Mouse (Mus musculus): ENCODE measurements at regions not wholly inside any gene's neighbourhood (a gene's known extent, or its start where the extent isn't known, plus 50 kb on each side); places are given as distances from the start of the nearest gene placed in this dataset.

GRCm38 (mm10) chr2:131748791-131749190 is 110.8 kb downstream of the Erv3 start:
- no peaks in the 10 kb centered on the region for H3K4me1 ChIP-seq (replicated peaks; ENCODE audit: control insufficient read depth, insufficient read depth, low read length)
- DNase-seq (ENCODE audit: low spot score) (no peak), ATAC-seq (replicated peaks; ENCODE audit: low FRiP score, low TSS enrichment, low read depth) (no peak)
- H3K27ac ChIP-seq (ENCODE audit: low read depth): no peak overlapping the region
- no peaks in the 10 kb centered on the region for H3K9me3 ChIP-seq (ENCODE audit: control insufficient read depth, low read length)
- WGBS: 39% methylated on average over 10 of the region's 10 CpGs
- no peaks in the 10 kb centered on the region for H3K27me3 ChIP-seq (replicated peaks; ENCODE audit: control insufficient read depth, insufficient read depth, low read length)
- H3K36me3 ChIP-seq (ENCODE audit: control insufficient read depth, insufficient read depth, low read length): no peaks in the 10 kb centered on the region
- H3K9ac ChIP-seq (ENCODE audit: low read length): no peak overlapping the region
- H3K4me2 ChIP-seq (ENCODE audit: low read length): no peak overlapping the region
- no peak overlapping the region for H3K4me3 ChIP-seq (ENCODE audit: low read depth, low read length)

GRCm38 (mm10) chr2:131747707-131748106 is 111.8 kb downstream of the Erv3 start:
- ATAC-seq (replicated peaks; ENCODE audit: low FRiP score, low TSS enrichment, low read depth): no peak
- H3K36me3 ChIP-seq (ENCODE audit: control insufficient read depth, insufficient read depth, low read length): no peaks in the 10 kb centered on the region
- no peak overlapping the region for H3K27ac ChIP-seq (ENCODE audit: low read depth)
- no peaks in the 10 kb centered on the region for H3K27me3 ChIP-seq (replicated peaks; ENCODE audit: control insufficient read depth, insufficient read depth, low read length)
- H3K9ac ChIP-seq (ENCODE audit: low read length): no peak overlapping the region
- DNase-seq (ENCODE audit: low spot score): no peak
- WGBS: 85% methylated on average over 4 of the region's 4 CpGs
- no peaks in the 10 kb centered on the region for H3K9me3 ChIP-seq (ENCODE audit: control insufficient read depth, low read length)
- no peak overlapping the region for H3K4me3 ChIP-seq (ENCODE audit: low read depth, low read length)
- H3K4me2 ChIP-seq (ENCODE audit: low read length): no peak overlapping the region
- no peaks in the 10 kb centered on the region for H3K4me1 ChIP-seq (replicated peaks; ENCODE audit: control insufficient read depth, insufficient read depth, low read length)

- no peak overlapping the region for H3K9ac ChIP-seq (ENCODE audit: low read length)
- 86% methylated on average over 5 of the region's 5 CpGs for WGBS
- no peak overlapping the region for H3K4me2 ChIP-seq (ENCODE audit: low read length)
- ATAC-seq (replicated peaks; ENCODE audit: low FRiP score, low TSS enrichment, low read depth) (no peak), DNase-seq (ENCODE audit: low spot score) (no peak)
- no peaks in the 10 kb centered on the region for H3K36me3 ChIP-seq (ENCODE audit: control insufficient read depth, insufficient read depth, low read length)
- H3K9me3 ChIP-seq (ENCODE audit: control insufficient read depth, low read length): no peaks in the 10 kb centered on the region
- H3K4me1 ChIP-seq (replicated peaks; ENCODE audit: control insufficient read depth, insufficient read depth, low read length): no peaks in the 10 kb centered on the region
- H3K27me3 ChIP-seq (replicated peaks; ENCODE audit: control insufficient read depth, insufficient read depth, low read length): no peaks in the 10 kb centered on the region
- no peak overlapping the region for H3K27ac ChIP-seq (ENCODE audit: low read depth)
- H3K4me3 ChIP-seq (ENCODE audit: low read depth, low read length): no peak overlapping the region
Measured at GRCm38 (mm10) chr2:131745381-131745895, 114.1 kb downstream of the Erv3 start.

GRCm38 (mm10) chr2:131744957-131745356 is 114.6 kb downstream of the Erv3 start:
- no peak for ATAC-seq (replicated peaks; ENCODE audit: low FRiP score, low TSS enrichment, low read depth)
- no peaks in the 10 kb centered on the region for H3K9me3 ChIP-seq (ENCODE audit: control insufficient read depth, low read length)
- no peak overlapping the region for H3K4me3 ChIP-seq (ENCODE audit: low read depth, low read length)
- no peaks in the 10 kb centered on the region for H3K4me1 ChIP-seq (replicated peaks; ENCODE audit: control insufficient read depth, insufficient read depth, low read length)
- 81% methylated on average over 9 of the region's 9 CpGs for WGBS
- DNase-seq (ENCODE audit: low spot score): no peak
- H3K4me2 ChIP-seq (ENCODE audit: low read length): no peak overlapping the region
- H3K36me3 ChIP-seq (ENCODE audit: control insufficient read depth, insufficient read depth, low read length): no peaks in the 10 kb centered on the region
- H3K27ac ChIP-seq (ENCODE audit: low read depth): no peak overlapping the region
- no peak overlapping the region for H3K9ac ChIP-seq (ENCODE audit: low read length)
- H3K27me3 ChIP-seq (replicated peaks; ENCODE audit: control insufficient read depth, insufficient read depth, low read length): no peaks in the 10 kb centered on the region

- Histone ChIP-seq H3K9ac (ENCODE audit: low read length) (no peak overlapping the region), H3K4me3 (ENCODE audit: low read depth, low read length) (no peak overlapping the region), H3K9me3 (ENCODE audit: control insufficient read depth, low read length) (no peaks in the 10 kb centered on the region), H3K4me2 (ENCODE audit: low read length) (no peak overlapping the region), H3K27me3 (replicated peaks; ENCODE audit: control insufficient read depth, insufficient read depth, low read length) (no peaks in the 10 kb centered on the region), H3K4me1 (replicated peaks; ENCODE audit: control insufficient read depth, insufficient read depth, low read length) (no peaks in the 10 kb centered on the region), H3K27ac (ENCODE audit: low read depth) (no peak overlapping the region), H3K36me3 (ENCODE audit: control insufficient read depth, insufficient read depth, low read length) (no peaks in the 10 kb centered on the region)
- no peak for DNase-seq (ENCODE audit: low spot score)
- no peak for ATAC-seq (replicated peaks; ENCODE audit: low FRiP score, low TSS enrichment, low read depth)
- WGBS: 69% methylated on average over 5 of the region's 5 CpGs
Measured at GRCm38 (mm10) chr2:131740456-131740855, 119.1 kb downstream of the Erv3 start.

- Histone ChIP-seq H3K4me2 (ENCODE audit: low read length) (no peak overlapping the region), H3K4me1 (replicated peaks; ENCODE audit: control insufficient read depth, insufficient read depth, low read length) (no peaks in the 10 kb centered on the region), H3K36me3 (ENCODE audit: control insufficient read depth, insufficient read depth, low read length) (no peaks in the 10 kb centered on the region), H3K27me3 (replicated peaks; ENCODE audit: control insufficient read depth, insufficient read depth, low read length) (no peaks in the 10 kb centered on the region), H3K9me3 (ENCODE audit: control insufficient read depth, low read length) (no peaks in the 10 kb centered on the region), H3K9ac (ENCODE audit: low read length) (no peak overlapping the region), H3K27ac (ENCODE audit: low read depth) (no peak overlapping the region), H3K4me3 (ENCODE audit: low read depth, low read length) (no peak overlapping the region)
- DNase-seq (ENCODE audit: low spot score) (no peak), ATAC-seq (replicated peaks; ENCODE audit: low FRiP score, low TSS enrichment, low read depth) (peak; percentile 81)
- WGBS: 69% methylated on average over 4 of the region's 4 CpGs
Measured at GRCm38 (mm10) chr2:131739022-131739421, 120.5 kb downstream of the Erv3 start.

GRCm38 (mm10) chr2:131734740-131735378 is 124.7 kb downstream of the Erv3 start:
- H3K4me3 ChIP-seq (ENCODE audit: low read depth, low read length): no peak overlapping the region
- H3K9ac ChIP-seq (ENCODE audit: low read length): no peak overlapping the region
- no peaks in the 10 kb centered on the region for H3K4me1 ChIP-seq (replicated peaks; ENCODE audit: control insufficient read depth, insufficient read depth, low read length)
- 85% methylated on average over 6 of the region's 6 CpGs for WGBS
- H3K9me3 ChIP-seq (ENCODE audit: control insufficient read depth, low read length): no peaks in the 10 kb centered on the region
- DNase-seq (ENCODE audit: low spot score): no peak
- H3K27me3 ChIP-seq (replicated peaks; ENCODE audit: control insufficient read depth, insufficient read depth, low read length): no peaks in the 10 kb centered on the region
- H3K36me3 ChIP-seq (ENCODE audit: control insufficient read depth, insufficient read depth, low read length): no peaks in the 10 kb centered on the region
- no peak overlapping the region for H3K4me2 ChIP-seq (ENCODE audit: low read length)
- H3K27ac ChIP-seq (ENCODE audit: low read depth): no peak overlapping the region
- no peak for ATAC-seq (replicated peaks; ENCODE audit: low FRiP score, low TSS enrichment, low read depth)

DNA sequence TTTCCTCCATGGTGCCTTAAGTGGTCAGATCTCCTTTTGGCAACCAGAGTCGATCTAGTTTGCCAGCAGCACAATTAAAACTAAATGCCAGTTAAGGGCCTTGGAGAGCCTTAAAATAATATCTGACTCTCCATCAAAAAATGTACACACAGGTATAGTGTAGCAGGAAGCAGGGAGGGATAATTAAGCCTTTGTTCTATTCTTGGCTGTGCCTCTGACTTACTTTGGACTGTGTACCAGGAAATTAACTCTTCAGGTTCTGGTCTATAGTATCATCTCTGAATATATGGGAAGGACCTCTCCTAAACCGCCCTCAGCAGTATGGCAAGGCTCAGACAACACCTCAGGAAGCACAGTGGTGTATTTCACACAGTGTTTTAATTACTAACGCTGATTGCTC is 133.0 kb downstream of the Erv3 start:
- DNase-seq (ENCODE audit: low spot score) (no peak), ATAC-seq (replicated peaks; ENCODE audit: low FRiP score, low TSS enrichment, low read depth) (peak; percentile 85)
- no peak overlapping the region for H3K4me2 ChIP-seq (ENCODE audit: low read length)
- H3K4me3 ChIP-seq (ENCODE audit: low read depth, low read length): no peak overlapping the region
- H3K27me3 ChIP-seq (replicated peaks; ENCODE audit: control insufficient read depth, insufficient read depth, low read length): no peaks in the 10 kb centered on the region
- no peak overlapping the region for H3K27ac ChIP-seq (ENCODE audit: low read depth)
- H3K36me3 ChIP-seq (ENCODE audit: control insufficient read depth, insufficient read depth, low read length): no peaks in the 10 kb centered on the region
- WGBS: 77% methylated on average over 3 of the region's 3 CpGs
- H3K9me3 ChIP-seq (ENCODE audit: control insufficient read depth, low read length): peaks cover 14% of the 10 kb centered on the region
- no peaks in the 10 kb centered on the region for H3K4me1 ChIP-seq (replicated peaks; ENCODE audit: control insufficient read depth, insufficient read depth, low read length)
- H3K9ac ChIP-seq (ENCODE audit: low read length): no peak overlapping the region
